Mouse (Mus musculus): Measurements from ENCODE around the gene Ube4a. TPM values are rescaled to one million over a fixed set of nuclear protein-coding genes. Genes with fewer than 3 reads are reported as not detected.

Ube4a gene
- polyA plus RNA-seq, 1 experiment from 2014 or later: 23.9 TPM

DNA sequence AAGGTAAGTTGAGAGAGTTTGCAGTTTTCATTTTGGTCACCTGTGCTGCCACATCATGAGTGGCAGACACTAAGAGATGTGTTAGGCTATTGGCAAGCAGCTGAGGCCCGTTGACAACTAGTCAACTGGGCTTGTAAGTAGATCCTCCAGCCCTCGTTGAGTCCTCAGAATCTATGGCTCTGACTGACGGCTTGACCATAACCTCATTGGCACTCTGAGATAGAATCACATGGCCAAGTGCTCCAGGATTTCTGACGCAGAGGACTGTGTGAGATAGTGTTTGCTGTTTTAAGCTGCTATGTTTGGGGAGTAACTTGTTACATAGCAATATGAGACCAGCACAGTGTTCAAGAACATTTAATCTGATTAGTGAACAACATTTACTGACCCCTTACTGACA is 23.6 kb downstream of the Ube4a start:
- no peaks in the 10 kb centered on the region for H3K9me3 ChIP-seq
- peaks cover 85% of the 10 kb centered on the region for H3K36me3 ChIP-seq
- no peak overlapping the region for H3K9ac ChIP-seq
- ATAC-seq (ENCODE audit: insufficient number of reproducible peaks, low FRiP score, low TSS enrichment, low read depth): no peak
- H3K27ac ChIP-seq: no peak overlapping the region
- WGBS: 89% methylated on average over 4 of the region's 4 CpGs
- H3K27me3 ChIP-seq: no peaks in the 10 kb centered on the region
- no peaks in the 10 kb centered on the region for H3K4me1 ChIP-seq
- no peak overlapping the region for H3K4me2 ChIP-seq
- H3K4me3 ChIP-seq: no peak overlapping the region

GRCm38 (mm10) chr9:44921543-44921942 is 43.9 kb downstream of the Ube4a start:
- peaks cover under 1% of the 10 kb centered on the region; the same call in 1 of the 2 replicates for H3K36me3 ChIP-seq
- H3K4me1 ChIP-seq: peaks cover 8% of the 10 kb centered on the region
- H3K27me3 ChIP-seq: no peaks in the 10 kb centered on the region
- H3K4me3 ChIP-seq: peak overlapping the region; percentile 93
- no peak for ATAC-seq (ENCODE audit: insufficient number of reproducible peaks, low FRiP score, low TSS enrichment, low read depth)
- WGBS: 74% methylated on average over 2 of the region's 2 CpGs
- H3K9me3 ChIP-seq: no peaks in the 10 kb centered on the region
- peak overlapping the region; percentile 56 for H3K4me2 ChIP-seq
- H3K9ac ChIP-seq: no peak overlapping the region
- H3K27ac ChIP-seq: peak overlapping the region; percentile 90

DNA sequence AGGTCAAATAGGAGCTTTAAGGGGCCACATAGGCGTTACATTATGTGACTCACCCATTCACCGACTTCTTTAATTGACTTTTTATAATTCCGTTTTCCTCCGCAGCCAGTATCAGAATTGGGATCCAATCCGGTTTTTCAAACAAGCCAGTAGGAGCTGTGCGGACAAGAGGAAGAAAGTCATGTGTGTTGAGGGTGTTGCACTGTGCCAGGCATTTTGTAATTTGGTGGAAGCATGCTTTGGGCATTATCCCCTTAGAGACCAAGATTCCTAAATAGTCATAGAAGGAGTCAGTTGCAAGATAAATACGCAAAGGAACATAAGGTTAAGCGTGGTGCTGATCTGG is 44.3 kb downstream of the Ube4a start:
- no peaks in the 10 kb centered on the region; the same call in 1 of the 2 replicates for H3K36me3 ChIP-seq
- peaks cover 8% of the 10 kb centered on the region for H3K4me1 ChIP-seq
- H3K9ac ChIP-seq: no peak overlapping the region
- H3K27ac ChIP-seq: peak overlapping the region; percentile 90
- H3K9me3 ChIP-seq: no peaks in the 10 kb centered on the region
- H3K4me3 ChIP-seq: peak overlapping the region; percentile 93
- no peaks in the 10 kb centered on the region for H3K27me3 ChIP-seq
- peak overlapping the region; percentile 56 for H3K4me2 ChIP-seq
- 1% methylated on average over 8 of the region's 8 CpGs for WGBS
- ATAC-seq (ENCODE audit: insufficient number of reproducible peaks, low FRiP score, low TSS enrichment, low read depth): peak; percentile 84

DNA sequence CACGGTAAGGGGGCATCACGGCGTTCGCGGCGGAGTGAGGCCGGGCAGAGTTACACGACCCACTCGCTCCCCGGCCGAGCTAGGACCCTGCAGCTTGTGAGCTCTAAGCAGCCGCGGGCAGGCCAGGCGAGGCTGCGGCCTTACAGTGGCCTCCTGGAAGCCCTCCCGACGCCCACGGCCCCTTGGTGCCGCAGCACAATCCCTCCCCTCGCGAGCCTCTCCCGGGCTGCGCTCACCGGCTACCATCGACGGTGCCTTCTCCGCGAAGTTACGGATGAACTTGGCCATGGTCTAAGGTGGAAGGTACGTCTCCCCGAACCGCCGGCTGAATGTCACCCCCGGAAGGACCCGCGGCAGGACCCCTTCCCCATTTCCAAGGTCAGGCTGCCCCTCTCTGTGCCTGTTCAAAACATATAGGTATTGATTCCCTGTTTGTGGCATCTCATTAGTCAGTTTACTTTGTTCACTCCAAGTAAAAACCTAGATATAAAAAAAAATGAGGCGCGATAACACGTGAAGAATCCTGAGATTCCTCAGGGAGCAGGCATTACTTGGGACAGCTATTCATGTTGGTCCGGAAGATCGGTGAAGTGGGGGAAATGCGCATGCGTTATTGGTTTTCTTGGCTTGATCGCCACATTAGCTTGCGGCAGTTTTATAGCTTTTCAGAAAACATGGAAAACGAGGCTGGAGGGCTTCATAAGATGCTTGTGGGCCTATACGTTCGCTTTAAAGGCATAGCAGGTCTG is 44.9 kb downstream of the Ube4a start, which contains the start of gene Atp5l:
TSS of gene Atp5l (minus strand) at position 369 of the 749 bp plus-strand sequence.
- H3K4me2 ChIP-seq: peak within 1 kb of the TSS; percentile 56
- H3K9ac ChIP-seq: peak within 1 kb of the TSS; percentile 88
- H3K36me3 ChIP-seq: no peaks in the 10 kb centered on the region; the same call in 1 of the 2 replicates
- peak within 1 kb of the TSS; percentile 93 for H3K4me3 ChIP-seq
- WGBS: under 1% methylated on average over 48 of the region's 48 CpGs
- H3K27me3 ChIP-seq: no peaks in the 10 kb centered on the region
- peaks cover 10% of the 10 kb centered on the region for H3K4me1 ChIP-seq
- peak; percentile 80; the same call in 1 of the 2 replicates for ATAC-seq (ENCODE audit: insufficient number of reproducible peaks, low FRiP score, low TSS enrichment, low read depth)
- no peaks in the 10 kb centered on the region for H3K9me3 ChIP-seq
- peak within 1 kb of the TSS; percentile 90 for H3K27ac ChIP-seq

DNA sequence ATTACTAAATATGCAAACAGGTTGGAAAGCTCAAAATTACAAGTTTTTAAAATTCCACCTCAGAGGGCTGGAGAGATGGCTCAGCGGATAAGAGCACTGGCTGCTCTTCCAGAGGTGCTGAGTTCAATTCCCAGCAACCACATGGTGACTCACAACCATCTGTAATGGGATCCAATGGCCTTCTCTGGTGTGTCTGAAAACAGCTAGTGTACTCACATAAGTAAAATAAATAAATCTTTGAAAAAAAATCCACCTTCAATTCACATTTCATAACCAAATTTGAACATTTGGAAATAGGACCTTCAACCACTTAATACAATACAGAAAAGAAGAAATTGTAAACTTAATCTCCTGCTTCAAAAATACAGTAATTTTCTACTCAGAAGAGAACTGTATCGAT is 45.8 kb downstream of the Ube4a start:
- Histone ChIP-seq H3K9me3 (no peaks in the 10 kb centered on the region), H3K4me2 (peak overlapping the region; percentile 56), H3K27me3 (no peaks in the 10 kb centered on the region), H3K4me3 (peak overlapping the region; percentile 93), H3K36me3 (no peaks in the 10 kb centered on the region), H3K9ac (peak overlapping the region; percentile 88), H3K4me1 (peaks cover 15% of the 10 kb centered on the region), H3K27ac (no peak overlapping the region)
- WGBS: 33% methylated on average over 2 of the region's 2 CpGs
- ATAC-seq (ENCODE audit: insufficient number of reproducible peaks, low FRiP score, low TSS enrichment, low read depth): no peak

GRCm38 (mm10) chr9:44916196-44916595 is 49.2 kb downstream of the Ube4a start:
- no peak for ATAC-seq (ENCODE audit: insufficient number of reproducible peaks, low FRiP score, low TSS enrichment, low read depth)
- Histone ChIP-seq H3K4me3 (no peak overlapping the region), H3K4me1 (peaks cover 15% of the 10 kb centered on the region), H3K27ac (no peak overlapping the region), H3K9ac (no peak overlapping the region), H3K36me3 (peaks cover 16% of the 10 kb centered on the region), H3K9me3 (no peaks in the 10 kb centered on the region), H3K4me2 (no peak overlapping the region), H3K27me3 (no peaks in the 10 kb centered on the region)
- 44% methylated on average over 1 of the region's 1 CpGs for WGBS

GRCm38 (mm10) chr9:44914706-44915105 is 50.7 kb downstream of the Ube4a start:
- no peak overlapping the region for H3K9ac ChIP-seq
- H3K27ac ChIP-seq: no peak overlapping the region
- no peak overlapping the region for H3K4me3 ChIP-seq
- no peak overlapping the region for H3K4me2 ChIP-seq
- 25% methylated on average over 4 of the region's 4 CpGs for WGBS
- ATAC-seq (ENCODE audit: insufficient number of reproducible peaks, low FRiP score, low TSS enrichment, low read depth): no peak
- peaks cover 15% of the 10 kb centered on the region for H3K4me1 ChIP-seq
- H3K27me3 ChIP-seq: no peaks in the 10 kb centered on the region
- no peaks in the 10 kb centered on the region for H3K9me3 ChIP-seq
- H3K36me3 ChIP-seq: peaks cover 27% of the 10 kb centered on the region

- Histone ChIP-seq H3K9me3 (no peaks in the 10 kb centered on the region), H3K4me2 (no peak overlapping the region), H3K27ac (no peak overlapping the region), H3K4me3 (no peak overlapping the region), H3K27me3 (no peaks in the 10 kb centered on the region), H3K4me1 (peaks cover 7% of the 10 kb centered on the region; the same call in 1 of the 2 replicates), H3K36me3 (peaks cover 27% of the 10 kb centered on the region), H3K9ac (no peak overlapping the region)
- no peak for ATAC-seq (ENCODE audit: insufficient number of reproducible peaks, low FRiP score, low TSS enrichment, low read depth)
- 98% methylated on average over 4 of the region's 4 CpGs for WGBS
These were observed 54.0 kb downstream of the Ube4a start for GRCm38 (mm10) chr9:44911365-44911764.

DNA sequence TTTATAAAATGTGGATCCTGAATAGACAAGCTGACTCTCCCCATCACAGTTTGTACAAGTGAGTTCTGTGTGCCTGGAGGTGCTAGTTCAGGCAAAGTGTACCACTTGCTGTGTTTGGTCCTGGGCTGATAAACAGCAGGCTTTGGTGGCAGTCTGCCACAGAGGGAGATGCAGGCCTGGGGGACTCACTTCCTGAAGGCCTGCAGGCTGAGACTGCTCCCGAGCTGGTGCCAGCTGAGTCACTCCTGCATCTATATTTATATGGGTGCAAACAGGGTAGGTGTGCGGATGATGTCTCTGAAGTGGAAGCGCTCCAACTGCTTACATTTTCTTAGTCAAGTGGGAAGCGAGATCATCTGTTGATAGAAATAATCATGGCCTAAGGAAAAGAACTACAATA is 59.8 kb downstream of the Ube4a start:
- Histone ChIP-seq H3K4me2 (no peak overlapping the region), H3K4me3 (no peak overlapping the region), H3K9ac (no peak overlapping the region), H3K9me3 (no peaks in the 10 kb centered on the region), H3K27me3 (no peaks in the 10 kb centered on the region), H3K36me3 (peaks cover 6% of the 10 kb centered on the region), H3K27ac (no peak overlapping the region), H3K4me1 (no peaks in the 10 kb centered on the region)
- no peak for ATAC-seq (ENCODE audit: insufficient number of reproducible peaks, low FRiP score, low TSS enrichment, low read depth)
- 62% methylated on average over 4 of the region's 4 CpGs for WGBS

- no peaks in the 10 kb centered on the region for H3K27me3 ChIP-seq
- no peak for ATAC-seq (ENCODE audit: insufficient number of reproducible peaks, low FRiP score, low TSS enrichment, low read depth)
- 54% methylated on average over 5 of the region's 5 CpGs for WGBS
These were observed 60.4 kb downstream of the Ube4a start for GRCm38 (mm10) chr9:44904964-44905363.

GRCm38 (mm10) chr9:44903856-44904255 is 61.5 kb downstream of the Ube4a start:
- H3K9ac ChIP-seq: no peak overlapping the region
- 73% methylated on average over 4 of the region's 4 CpGs for WGBS

More at GRCm38 (mm10) chr9:44904964-44905363, 60.4 kb downstream of the Ube4a start:
- no peak overlapping the region for H3K9ac ChIP-seq
- H3K36me3 ChIP-seq: no peaks in the 10 kb centered on the region
- H3K9me3 ChIP-seq: no peaks in the 10 kb centered on the region
- H3K4me2 ChIP-seq: no peak overlapping the region
- no peak overlapping the region for H3K27ac ChIP-seq
- no peak overlapping the region for H3K4me3 ChIP-seq
- no peaks in the 10 kb centered on the region for H3K4me1 ChIP-seq

GRCm38 (mm10) chr9:44900402-44900801 is 65.0 kb downstream of the Ube4a start:
- H3K36me3 ChIP-seq: no peaks in the 10 kb centered on the region
- no peak overlapping the region for H3K27ac ChIP-seq
- no peak overlapping the region for H3K9ac ChIP-seq
- H3K27me3 ChIP-seq: no peaks in the 10 kb centered on the region
- no peak for ATAC-seq (ENCODE audit: insufficient number of reproducible peaks, low FRiP score, low TSS enrichment, low read depth)
- 62% methylated on average over 4 of the region's 4 CpGs for WGBS
- H3K4me2 ChIP-seq: no peak overlapping the region
- H3K9me3 ChIP-seq: no peaks in the 10 kb centered on the region
- H3K4me1 ChIP-seq: no peaks in the 10 kb centered on the region
- H3K4me3 ChIP-seq: no peak overlapping the region

More at GRCm38 (mm10) chr9:44903856-44904255, 61.5 kb downstream of the Ube4a start:
- ATAC-seq (ENCODE audit: insufficient number of reproducible peaks, low FRiP score, low TSS enrichment, low read depth): no peak
- Histone ChIP-seq H3K27ac (no peak overlapping the region), H3K4me3 (no peak overlapping the region), H3K36me3 (no peaks in the 10 kb centered on the region), H3K27me3 (no peaks in the 10 kb centered on the region), H3K4me2 (no peak overlapping the region), H3K9me3 (no peaks in the 10 kb centered on the region), H3K4me1 (no peaks in the 10 kb centered on the region)

All from limb, embryonic 15.5 days (tissue).